Mouse (Mus musculus) gastrocnemius, postnatal 10 days (tissue): ENCODE measurements around the gene Ankrd6. TPM values are rescaled to one million over a fixed set of nuclear protein-coding genes. Genes with fewer than 3 reads are reported as not detected.

Source experiments
- DNase-seq: peaks from one replicate; pipeline ENCODE4 v3.0.0; 2021; ENCODE audit warnings: mixed read lengths
- total RNA-seq, 2 experiments: library from RNA; stranded (reverse); gene quantifications; 2 replicates each; pipeline ENCODE4 v1.2.3; 2021

Gene Ankrd6
- total RNA-seq, 2 experiments from 2014 or later, result 2.9 to 3.5 TPM

DNA sequence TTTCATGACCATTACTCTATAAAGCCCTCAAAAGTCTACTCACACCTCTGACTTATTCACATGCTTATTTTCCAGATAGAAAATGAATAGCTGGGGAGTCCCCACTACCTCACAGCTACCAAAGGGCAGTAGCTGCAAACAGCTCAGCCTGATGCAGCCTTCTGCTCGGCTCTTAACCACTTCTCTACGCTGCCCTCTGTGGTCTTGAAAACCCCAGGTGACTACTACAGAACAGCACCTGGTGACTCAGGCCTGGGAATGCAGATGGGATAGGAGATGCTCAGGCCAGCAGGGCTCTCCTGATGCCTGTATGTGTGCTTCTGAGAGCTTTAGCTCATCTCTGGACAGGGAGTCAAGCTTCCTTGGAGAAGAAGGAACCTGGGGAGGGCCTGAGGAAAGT is 45.3 kb downstream of the Ankrd6 start:
- no peak for DNase-seq

- no peak for DNase-seq
Observed at GRCm38 (mm10) chr4:32903826-32904225, 46.8 kb downstream of the Ankrd6 start.

DNA sequence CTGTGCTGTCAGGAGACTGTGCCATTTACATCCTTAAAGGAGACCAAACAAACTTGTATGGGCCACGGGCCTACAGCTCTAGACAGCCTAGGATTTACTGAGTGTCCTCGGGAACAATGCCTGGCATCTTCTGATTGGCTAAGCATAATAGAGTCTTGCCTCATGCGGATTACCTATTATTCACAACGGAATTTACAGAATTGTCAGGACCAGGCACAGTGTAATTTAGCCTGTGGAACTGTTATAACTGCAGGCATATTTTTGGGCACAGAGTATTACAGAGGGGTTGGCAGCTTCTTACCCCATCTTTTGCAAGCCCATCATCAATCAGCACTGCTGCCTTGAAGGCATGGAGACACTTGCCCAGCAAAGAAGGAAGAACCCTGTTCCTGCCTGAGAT is 51.6 kb downstream of the Ankrd6 start:
- DNase-seq, result no peak

DNA sequence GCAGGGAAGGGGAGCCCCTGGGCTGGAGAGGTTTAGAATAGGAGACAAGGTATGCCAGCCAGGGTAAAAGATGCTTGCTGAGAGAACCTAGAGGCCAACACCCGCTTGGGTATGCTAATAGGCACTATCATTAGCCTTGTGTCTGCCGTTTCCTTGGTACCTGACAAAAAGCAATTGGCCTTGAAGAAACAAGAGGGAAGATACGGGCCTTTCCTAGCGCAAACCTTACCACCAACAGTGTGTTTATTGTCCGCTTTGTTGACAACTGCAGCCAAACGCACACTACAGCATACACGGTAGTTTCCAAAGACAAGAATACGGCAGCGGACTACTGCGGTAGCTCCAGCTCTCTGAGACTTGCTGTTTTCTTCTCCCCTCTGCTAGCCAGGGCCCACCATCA is 59.3 kb downstream of the Ankrd6 start:
- DNase-seq, result no peak

DNA sequence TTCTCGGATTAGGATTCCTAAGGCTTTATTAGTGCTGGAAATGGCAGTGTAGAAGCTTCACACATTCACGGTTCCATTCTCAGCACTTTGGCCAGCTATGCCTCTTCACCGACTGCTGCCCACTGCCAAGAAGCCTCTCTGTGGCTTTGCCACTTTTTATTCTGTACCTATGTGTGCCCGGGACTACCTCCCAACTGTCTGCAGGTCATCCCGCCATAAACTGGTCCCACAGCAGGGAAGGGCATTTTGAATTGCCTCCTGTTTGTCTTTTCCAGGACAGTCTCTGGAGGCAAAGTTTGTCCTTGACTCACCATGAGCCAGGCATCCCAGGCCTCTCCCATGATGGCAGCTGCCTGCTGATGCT is 59.9 kb downstream of the Ankrd6 start:
- DNase-seq, result no peak

- no peak for DNase-seq
Observed at GRCm38 (mm10) chr4:32889996-32890734, 60.5 kb downstream of the Ankrd6 start.

- DNase-seq, result peak; percentile 49
Observed at GRCm38 (mm10) chr4:32889246-32889645, 61.4 kb downstream of the Ankrd6 start.

DNA sequence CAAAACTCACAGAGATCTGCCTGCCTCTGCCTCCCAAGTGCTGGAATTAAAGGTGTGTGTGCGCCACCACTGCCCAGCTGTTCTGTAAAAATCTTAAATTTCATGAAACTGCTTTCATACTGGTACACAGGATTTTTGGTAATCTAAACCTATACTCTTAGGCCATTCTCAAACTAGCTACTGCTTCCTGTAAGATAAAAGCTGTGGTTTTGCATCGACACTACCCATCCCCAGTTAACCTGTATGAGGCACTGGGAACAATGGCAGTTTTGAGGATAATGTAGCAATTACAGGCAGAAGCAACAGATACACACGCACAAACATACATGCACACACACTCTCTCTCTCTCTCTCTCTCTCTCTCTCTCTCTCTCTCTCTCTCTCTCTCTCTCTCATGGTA is 64.2 kb downstream of the Ankrd6 start:
- no peak for DNase-seq

DNA sequence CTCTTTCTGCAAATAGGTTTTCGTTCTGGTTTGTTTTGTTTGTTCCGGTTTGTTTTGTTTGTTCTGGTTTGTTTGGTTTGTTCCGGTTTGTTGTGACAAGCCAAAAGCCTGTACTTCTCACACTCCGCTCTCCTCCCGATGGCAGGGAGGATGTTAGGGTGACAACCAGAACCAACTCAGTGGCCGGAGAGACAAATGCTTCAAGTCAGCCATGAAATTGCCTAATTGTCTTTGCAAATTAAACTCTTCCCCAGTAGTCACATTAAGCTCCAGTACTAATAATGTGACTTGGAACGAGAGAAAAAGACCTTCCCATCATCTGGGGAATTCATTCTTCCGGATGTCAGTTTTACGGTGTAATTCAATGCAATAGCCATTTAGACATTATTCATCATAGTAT is 66.0 kb downstream of the Ankrd6 start:
- DNase-seq, result no peak

DNA sequence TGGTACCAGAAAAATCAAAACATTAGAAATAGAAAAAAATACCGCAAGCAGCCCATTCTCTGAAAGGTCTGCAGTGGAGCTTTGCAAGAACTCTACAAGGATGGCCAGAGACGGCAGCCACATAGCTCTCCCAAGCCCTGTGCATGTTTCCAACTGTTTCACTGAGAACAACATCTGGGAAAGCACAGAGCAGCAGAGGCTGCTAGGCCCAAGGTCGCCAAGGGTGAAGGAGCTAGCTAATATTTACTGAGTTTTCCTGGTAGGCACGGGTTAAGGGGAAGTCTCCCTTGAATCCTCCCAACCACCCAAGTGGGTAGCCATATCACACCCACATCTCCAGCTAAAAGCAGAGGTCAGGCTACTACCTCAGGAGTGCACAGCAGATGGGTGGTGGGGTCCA is 69.6 kb downstream of the Ankrd6 start:
- DNase-seq, result no peak

DNA sequence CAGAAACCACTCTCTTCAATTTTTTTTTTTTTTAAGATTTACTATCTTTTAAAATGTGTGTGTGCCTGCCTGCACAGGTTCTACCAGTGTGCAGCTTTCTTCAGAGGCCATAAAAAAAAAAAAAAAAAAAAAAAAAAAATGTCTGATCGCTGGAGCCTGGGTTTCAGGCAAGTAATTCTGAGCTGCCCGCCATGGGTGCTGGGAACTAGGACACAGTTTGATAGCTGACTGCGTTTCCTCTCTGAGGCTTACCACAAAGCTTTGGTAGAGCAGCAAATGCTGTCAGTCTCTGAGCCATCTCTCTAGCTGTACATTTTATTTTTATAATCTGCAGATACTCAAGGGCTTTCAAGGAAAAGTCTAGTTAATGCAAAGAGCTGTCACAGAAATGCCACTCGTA is 76.0 kb downstream of the Ankrd6 start:
- DNase-seq, result no peak

- DNase-seq, result no peak
Observed at GRCm38 (mm10) chr4:32872189-32872749, 78.4 kb downstream of the Ankrd6 start.

DNA sequence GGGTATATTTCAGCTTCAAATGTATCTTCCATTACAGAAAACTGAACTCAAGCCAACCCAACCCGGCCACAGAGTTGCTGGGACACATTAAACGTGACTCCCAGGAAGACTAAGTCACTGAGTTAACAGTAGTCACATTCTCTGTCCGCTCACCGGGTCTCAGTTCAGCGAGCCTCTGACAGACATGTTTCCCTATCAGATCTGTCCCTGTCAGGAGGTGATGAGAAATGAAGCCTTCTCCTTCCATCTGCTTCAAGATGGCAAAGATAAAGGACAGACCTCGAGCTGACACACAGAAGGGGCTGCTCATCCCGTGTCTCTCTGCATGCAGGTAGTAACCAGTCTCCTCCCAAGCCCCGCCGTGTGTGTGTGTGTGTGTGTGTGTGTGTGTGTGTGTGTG is 81.3 kb downstream of the Ankrd6 start:
- no peak for DNase-seq

DNA sequence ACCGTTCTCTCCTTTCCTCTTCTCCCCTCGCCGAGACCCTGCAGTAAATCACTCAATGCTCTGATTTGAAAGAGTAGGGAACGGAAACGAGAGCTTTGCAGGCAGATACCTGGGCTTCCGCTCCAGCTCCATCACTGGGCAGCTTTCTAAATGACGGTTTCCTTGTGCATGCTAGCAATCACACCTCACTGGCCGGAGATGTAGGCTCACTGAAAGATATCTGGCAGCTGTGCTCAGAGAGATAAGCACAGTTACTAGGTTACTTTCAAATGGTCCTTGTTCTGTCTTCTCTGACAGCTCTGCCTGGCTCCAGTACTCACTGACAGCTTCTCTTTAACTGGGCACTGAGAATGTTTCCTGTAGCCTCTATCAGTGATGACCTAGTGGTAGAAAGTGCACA is 81.8 kb downstream of the Ankrd6 start:
- no peak for DNase-seq

DNA sequence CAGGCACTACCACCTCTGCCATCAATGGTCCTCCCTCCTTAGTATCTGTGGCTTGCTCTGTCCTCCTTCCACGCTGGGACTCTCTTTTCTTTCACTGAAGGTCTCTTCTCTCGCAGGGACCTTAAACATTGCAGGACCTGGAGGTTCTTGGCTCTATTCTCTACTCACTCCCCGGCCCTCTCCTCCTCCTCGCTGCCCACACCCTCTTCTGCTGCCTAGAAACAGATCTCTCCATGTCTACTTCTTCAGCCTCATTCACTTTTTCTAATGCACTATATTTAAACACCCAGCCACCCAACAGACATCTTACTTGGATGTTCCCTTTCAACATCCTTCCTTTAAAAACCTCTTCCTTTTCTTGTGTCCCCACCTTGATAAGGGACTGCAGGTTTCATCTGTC is 82.2 kb downstream of the Ankrd6 start:
- DNase-seq, result no peak

DNA sequence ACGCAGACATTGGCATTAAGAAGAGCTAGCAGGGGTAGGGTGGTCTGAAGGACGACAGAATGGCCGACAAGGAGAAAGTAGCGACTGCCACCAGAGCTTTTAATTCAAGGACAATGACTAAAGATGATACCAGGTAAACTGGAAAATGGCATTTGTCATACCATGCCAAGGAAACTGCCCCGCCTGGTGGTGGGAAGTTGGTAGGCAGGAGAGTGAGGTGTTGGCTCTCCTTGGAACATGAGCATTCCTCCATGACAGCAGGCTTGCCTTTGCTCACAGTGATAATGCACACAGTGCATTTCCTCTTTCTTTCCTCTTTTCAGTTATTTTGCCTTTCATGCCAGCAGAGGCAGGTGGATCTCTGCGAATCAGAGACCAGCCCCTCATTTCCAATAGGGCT is 83.2 kb downstream of the Ankrd6 start:
- DNase-seq, result no peak

GRCm38 (mm10) chr4:32864867-32865242 is 85.8 kb downstream of the Ankrd6 start:
- DNase-seq, result no peak

- no peak for DNase-seq
Observed at GRCm38 (mm10) chr4:32864131-32864866, 86.3 kb downstream of the Ankrd6 start.

GRCm38 (mm10) chr4:32863447-32864130 is 87.1 kb downstream of the Ankrd6 start:
- DNase-seq, result no peak

- no peak for DNase-seq
Observed at GRCm38 (mm10) chr4:32862751-32863446, 87.7 kb downstream of the Ankrd6 start.

DNA sequence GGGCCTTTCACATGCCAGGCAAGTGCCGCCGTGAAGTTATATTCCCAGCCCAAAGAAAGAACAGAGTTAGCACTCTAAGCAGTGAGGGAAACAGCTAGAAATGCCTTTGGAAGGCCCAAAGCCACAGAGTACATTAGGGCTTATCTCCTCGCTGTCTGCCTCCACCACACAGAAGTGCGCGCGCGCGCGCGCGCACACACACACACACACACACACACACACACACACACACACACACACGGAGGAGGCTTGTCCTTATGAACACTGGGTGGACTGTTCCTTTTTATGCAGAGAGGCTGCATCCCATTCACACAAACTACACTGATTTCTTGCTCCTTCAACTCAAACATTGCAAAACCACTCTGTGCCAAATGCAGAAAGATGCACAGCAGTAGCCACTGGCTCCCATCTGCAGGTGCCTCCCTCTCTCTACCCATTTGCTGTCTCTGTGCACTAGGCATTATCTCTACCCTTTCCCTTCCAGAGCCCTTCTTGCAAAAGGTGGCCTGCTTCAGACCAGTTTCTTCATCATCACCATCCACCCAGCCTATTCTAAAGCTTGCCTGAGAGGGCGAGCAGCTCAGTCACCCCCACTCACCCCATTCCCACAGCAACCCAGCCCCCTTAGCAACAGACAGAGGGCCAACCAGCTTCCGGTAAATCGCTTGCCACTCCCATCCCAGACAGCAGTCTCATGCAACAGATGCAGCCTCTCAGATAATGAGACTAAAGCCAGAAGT is 88.5 kb downstream of the Ankrd6 start:
- DNase-seq, result no peak
